Mouse (Mus musculus) heart, adult 2 months (tissue): ENCODE results near the gene Igsf21. TPM values are rescaled to one million over a fixed set of nuclear protein-coding genes. Genes with fewer than 3 reads are reported as not detected.

Experiments used
- DNase-seq, 2 experiments: peaks; one replicate each; pipeline ENCODE4 v3.0.0; 2021
- H3K27ac ChIP-seq: fragments of 200-600 bp; 2 replicates; pipeline ENCODE4 v1.8.1; 2022
- H3K27me3 ChIP-seq: fragments of 200-500 bp; 2 replicates; pipeline ENCODE4 v1.6.1; 2012; ENCODE audit warnings: mild to moderate bottlenecking, low read length, inconsistent platforms, mixed read lengths; ENCODE audit not compliant: control insufficient read depth, insufficient read depth
- H3K36me3 ChIP-seq: fragments of 200-500 bp; 2 replicates; pipeline ENCODE4 v1.6.1; 2012; ENCODE audit warnings: low read length, inconsistent platforms; ENCODE audit not compliant: control insufficient read depth, insufficient read depth
- H3K4me1 ChIP-seq: fragments of 200-500 bp; 2 replicates; pipeline ENCODE4 v1.6.1; 2011; ENCODE audit warnings: low read length; ENCODE audit not compliant: control insufficient read depth, insufficient read depth
- H3K4me3 ChIP-seq: fragments of 200-600 bp; 2 replicates; pipeline ENCODE4 v1.8.1; 2022
- H3K79me2 ChIP-seq: fragments of 200-500 bp; replicated peaks from 2 replicates; pipeline ENCODE4 v1.6.1; 2012; ENCODE audit warnings: mild to moderate bottlenecking, inconsistent platforms, low read length, moderate library complexity, mixed read lengths; ENCODE audit not compliant: control insufficient read depth, insufficient read depth
- H3K9ac ChIP-seq: fragments of 200-500 bp; 2 replicates; pipeline ENCODE4 v1.6.1; 2012; ENCODE audit warnings: low read depth, mild to moderate bottlenecking, control low read depth, inconsistent platforms, low read length, mixed read lengths
- CTCF ChIP-seq: fragments of 200-600 bp; IDR thresholded peaks from 2 replicates; pipeline ENCODE4 v1.8.1; 2022; ENCODE audit warnings: antibody characterized with exemption, mild to moderate bottlenecking, moderate library complexity
- EP300 ChIP-seq: fragments of 200-500 bp; IDR thresholded peaks from 2 replicates; pipeline ENCODE4 v1.6.1; 2011; ENCODE audit warnings: low read depth, low read length, control low read depth; ENCODE audit not compliant: insufficient read depth
- POLR2A ChIP-seq: fragments of 200-500 bp; IDR thresholded peaks from 2 replicates; pipeline ENCODE4 v1.6.1; 2011; ENCODE audit warnings: mild to moderate bottlenecking, low read depth, low read length, control low read depth; ENCODE audit not compliant: insufficient read depth
- WGBS: fragments of 180-500 bp; shearing (Covaris S2); methylation state at CpG from one replicate; pipeline ENCODE4 v1.1.7; 2018; 5-methylcytosine and 5-hydroxymethylcytosine counted together
- intact Hi-C: fragments of 180-260 bp; cut with DNase I; formaldehyde crosslinking; loops from one replicate; pipeline ENCODE4 v1.15.1; 2025
- polyA plus RNA-seq: library from polyadenylated mRNA; depleted of rRNA; stranded (reverse); fragments of >200 nt; gene quantifications from 2 replicates; pipeline ENCODE4 v1.2.3, GENCODE M21; 2012
- total RNA-seq, 2 experiments: library from RNA; stranded (reverse); gene quantifications; 2 replicates each; pipeline ENCODE4 v1.2.3; 2021

The Igsf21 gene
- total and polyA plus RNA-seq, 3 experiments: 0.14 to 0.76 (median 0.16) TPM

GRCm38 (mm10) chr4:140218853-140219852 lies 27.4 kb downstream of the Igsf21 start:
- Histone ChIP-seq H3K4me1 (no peaks in the 10 kb centered on the region), H3K27me3 (no peaks in the 10 kb centered on the region), H3K9ac (no peak overlapping the region), H3K36me3 (no peaks in the 10 kb centered on the region), H3K27ac (no peak overlapping the region), H3K4me3 (no peak overlapping the region), H3K79me2 (no peaks in the 10 kb centered on the region)
- intact Hi-C loops: no loop called here
- 57% methylated on average over 17 of the region's 17 CpGs for WGBS
- no peak for DNase-seq
- TF ChIP-seq POLR2A (no peak), EP300 (no peak), CTCF (no peak)

DNA sequence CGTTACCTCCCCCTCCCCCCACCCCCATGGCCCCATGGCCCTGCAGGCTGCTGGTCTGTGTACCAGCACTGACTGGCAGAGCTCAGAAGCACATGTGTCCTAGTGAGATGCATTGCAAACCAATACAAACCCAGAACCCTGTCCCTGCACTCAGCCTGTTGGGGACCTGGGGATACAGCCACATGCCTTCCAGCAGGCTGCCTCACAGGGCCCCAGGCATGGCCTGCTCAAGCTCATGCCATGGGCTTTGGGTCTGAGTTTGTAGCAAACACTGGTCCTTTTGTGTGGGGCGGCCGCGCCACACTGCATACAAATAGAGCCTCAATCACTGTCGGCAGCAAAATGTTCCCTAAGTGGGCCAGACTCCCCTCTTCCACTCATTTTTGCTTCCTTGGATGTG lies 28.2 kb downstream of the Igsf21 start:
- intact Hi-C loops: no loop called here
- DNase-seq: no peak
- H3K27me3 ChIP-seq: no peaks in the 10 kb centered on the region
- no peak overlapping the region for H3K9ac ChIP-seq
- no peaks in the 10 kb centered on the region for H3K79me2 ChIP-seq
- H3K36me3 ChIP-seq: no peaks in the 10 kb centered on the region
- H3K27ac ChIP-seq: no peak overlapping the region
- TF ChIP-seq POLR2A (no peak), EP300 (no peak)
- no peak overlapping the region for H3K4me3 ChIP-seq
- H3K4me1 ChIP-seq: no peaks in the 10 kb centered on the region
- WGBS: 88% methylated on average over 5 of the region's 5 CpGs

- 71% methylated on average over 8 of the region's 8 CpGs for WGBS
- H3K4me3 ChIP-seq: no peak overlapping the region
- H3K4me1 ChIP-seq: no peaks in the 10 kb centered on the region
- H3K36me3 ChIP-seq: no peaks in the 10 kb centered on the region
- no peaks in the 10 kb centered on the region for H3K27me3 ChIP-seq
- TF ChIP-seq EP300 (no peak), POLR2A (no peak), CTCF (no peak)
- no peaks in the 10 kb centered on the region for H3K79me2 ChIP-seq
- DNase-seq: no peak
- no peak overlapping the region for H3K27ac ChIP-seq
- no peak overlapping the region for H3K9ac ChIP-seq
- intact Hi-C loops: no loop called here
Observed at GRCm38 (mm10) chr4:140217934-140218333, 28.6 kb downstream of the Igsf21 start.

DNA sequence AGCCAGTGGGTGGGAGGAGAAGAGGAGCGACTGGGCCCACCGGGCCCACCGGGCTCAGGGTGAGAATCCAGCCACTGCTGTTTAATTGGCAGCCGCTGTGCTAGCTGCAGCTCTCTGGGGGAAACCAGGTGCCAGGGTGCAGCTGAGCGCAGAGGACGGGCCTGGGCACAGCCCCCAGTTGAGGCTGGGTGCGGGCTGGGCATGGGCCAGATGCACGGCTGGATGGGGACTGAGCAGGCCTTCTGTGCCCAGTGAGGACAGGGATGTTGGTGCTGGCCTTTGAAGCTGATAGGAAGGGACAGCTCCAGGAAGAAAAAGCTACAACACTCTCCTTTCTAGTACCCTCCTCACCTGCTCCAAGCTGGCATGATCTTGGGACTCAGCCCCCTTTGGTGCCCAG lies 30.5 kb downstream of the Igsf21 start:
- Histone ChIP-seq H3K27me3 (no peaks in the 10 kb centered on the region), H3K4me3 (no peak overlapping the region), H3K79me2 (no peaks in the 10 kb centered on the region), H3K27ac (no peak overlapping the region), H3K36me3 (no peaks in the 10 kb centered on the region), H3K4me1 (no peaks in the 10 kb centered on the region), H3K9ac (no peak overlapping the region)
- no peak for DNase-seq
- TF ChIP-seq EP300 (no peak), POLR2A (no peak), CTCF (no peak)
- 84% methylated on average over 8 of the region's 8 CpGs for WGBS
- intact Hi-C loops: no loop called here

DNA sequence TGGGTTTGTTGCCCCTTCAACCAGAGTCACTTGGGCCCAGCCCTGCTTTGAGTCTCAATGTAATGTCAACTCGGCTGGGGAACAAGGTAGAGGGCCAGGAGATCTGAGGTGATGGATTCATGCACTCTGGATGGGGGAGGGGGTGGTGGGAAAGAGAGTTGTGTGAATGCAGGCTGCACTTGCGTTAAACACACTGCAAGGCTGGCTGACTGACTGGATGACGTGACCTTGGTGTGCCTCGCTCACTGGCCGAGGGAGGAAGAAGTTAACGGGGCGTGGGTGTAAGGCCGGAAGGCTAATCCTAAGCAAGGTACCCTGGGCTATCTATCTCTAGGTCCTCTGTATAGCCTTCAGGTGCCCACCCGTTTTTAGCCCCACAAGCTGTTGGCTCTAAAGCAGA lies 31.4 kb downstream of the Igsf21 start:
- TF ChIP-seq EP300 (no peak), POLR2A (no peak), CTCF (no peak)
- DNase-seq: no peak
- Histone ChIP-seq H3K9ac (no peak overlapping the region), H3K27me3 (no peaks in the 10 kb centered on the region), H3K79me2 (no peaks in the 10 kb centered on the region), H3K4me3 (no peak overlapping the region), H3K27ac (no peak overlapping the region), H3K4me1 (no peaks in the 10 kb centered on the region), H3K36me3 (no peaks in the 10 kb centered on the region)
- 69% methylated on average over 9 of the region's 9 CpGs for WGBS
- intact Hi-C loops: no loop called here

DNA sequence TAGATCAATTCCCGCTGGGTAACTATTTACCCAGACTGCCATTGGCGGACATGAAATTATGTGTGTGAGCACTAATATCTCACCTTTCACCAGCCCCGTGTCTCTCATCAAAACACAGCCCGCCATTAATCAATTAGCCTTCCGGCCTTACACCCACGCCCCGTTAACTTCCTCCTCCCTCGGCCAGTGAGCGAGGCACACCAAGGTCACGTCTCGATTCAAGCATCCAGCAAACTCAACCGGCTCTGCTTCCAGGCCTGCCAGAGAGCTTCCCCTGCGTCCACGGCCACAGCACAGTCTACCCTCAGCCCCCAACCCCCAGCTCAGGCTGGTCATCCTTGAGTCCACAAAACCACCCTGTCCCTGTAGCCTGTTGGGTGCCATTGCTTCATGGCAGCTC lies 32.2 kb downstream of the Igsf21 start:
- no peaks in the 10 kb centered on the region for H3K36me3 ChIP-seq
- no peak overlapping the region for H3K9ac ChIP-seq
- H3K4me3 ChIP-seq: no peak overlapping the region
- no peak for DNase-seq
- intact Hi-C loops: no loop called here
- TF ChIP-seq EP300 (no peak), CTCF (no peak), POLR2A (no peak)
- H3K27ac ChIP-seq: no peak overlapping the region
- WGBS: 51% methylated on average over 14 of the region's 14 CpGs
- H3K4me1 ChIP-seq: no peaks in the 10 kb centered on the region
- H3K27me3 ChIP-seq: no peaks in the 10 kb centered on the region
- H3K79me2 ChIP-seq: no peaks in the 10 kb centered on the region
